Mouse (Mus musculus) ovary, postnatal 36 days (tissue): Measurements from ENCODE around the gene Nme9.

ENCODE experiments used
- DNase-seq: peaks from one replicate; pipeline ENCODE4 v3.0.0; 2022; ENCODE audit warnings: low spot score, mixed read lengths

Gene Nme9

DNA sequence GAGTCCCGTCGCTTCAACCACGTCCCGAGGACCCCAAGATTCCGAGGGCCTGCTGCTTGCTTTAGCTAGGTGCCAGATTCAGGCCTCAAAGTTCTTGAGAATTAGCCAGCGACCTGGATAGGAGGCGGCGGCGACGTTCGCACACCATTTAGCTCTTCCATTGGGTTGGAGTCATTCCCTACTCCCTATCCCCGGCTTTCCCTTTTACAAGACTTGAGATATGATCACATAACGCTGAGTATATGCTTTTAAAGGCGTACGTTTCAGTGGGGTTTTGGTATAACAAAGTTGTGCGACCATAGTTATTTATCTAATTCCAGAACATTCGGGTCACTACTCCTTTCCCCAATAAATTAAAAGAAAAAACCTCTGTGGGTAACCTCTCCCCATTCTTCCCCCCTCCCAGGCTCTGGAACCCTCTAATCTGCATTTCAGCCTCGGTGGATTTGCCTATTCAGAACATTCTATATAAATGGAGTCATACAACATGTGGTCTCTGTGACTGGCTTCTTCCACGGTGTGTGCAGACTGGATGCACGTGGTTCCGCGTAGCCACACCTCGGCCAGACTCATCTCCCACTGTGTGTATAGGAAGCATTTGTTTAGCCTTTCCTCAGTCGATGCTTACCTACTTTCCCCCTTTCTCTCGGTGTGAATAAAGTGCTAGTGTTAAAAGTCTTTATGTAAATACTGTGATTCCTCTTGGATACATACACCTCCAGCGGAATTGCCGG lies 14.1 kb upstream of the Nme9 start, which contains the start of gene Mras:
TSS of gene Mras (minus strand) at position 351 of the 734 bp plus-strand sequence.
- no peak for DNase-seq

DNA sequence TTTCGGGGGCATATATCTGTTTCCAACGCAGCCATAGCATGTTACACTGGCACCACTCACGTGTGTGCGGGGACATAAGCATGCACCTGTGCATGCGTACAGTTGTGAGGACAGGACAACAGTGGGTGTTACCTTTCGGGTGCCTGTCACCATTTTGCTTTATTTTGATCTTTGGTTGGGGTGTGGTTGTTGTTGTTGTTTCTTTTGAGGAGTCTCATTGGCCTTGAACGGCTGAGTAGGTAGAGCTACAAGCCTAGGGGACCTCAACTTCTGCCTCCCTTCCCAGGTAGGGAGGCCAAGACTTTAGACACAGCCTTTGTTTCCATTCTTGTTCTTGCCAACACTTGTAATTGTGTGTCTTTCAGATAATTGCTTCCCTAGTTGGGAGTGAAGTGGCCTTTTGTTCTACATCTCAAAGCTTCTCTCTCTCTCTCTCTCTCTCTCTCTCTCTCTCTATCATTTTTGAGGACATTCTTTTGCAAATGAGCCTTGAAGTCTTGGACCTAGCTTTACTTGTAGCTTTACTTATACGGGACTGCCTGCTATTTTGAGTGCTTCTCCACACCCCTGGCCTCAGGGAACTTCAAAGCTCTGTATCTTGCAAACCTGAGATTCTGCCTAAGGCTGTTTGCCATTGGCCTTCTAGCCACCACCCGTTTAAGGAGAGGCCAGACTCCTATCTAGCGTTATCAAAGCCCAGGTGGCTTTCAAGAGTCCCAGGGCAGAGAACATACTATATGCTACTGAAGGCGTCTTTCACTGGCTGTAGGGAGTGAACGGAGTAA lies 13.3 kb upstream of the Nme9 start:
- no peak for DNase-seq

DNA sequence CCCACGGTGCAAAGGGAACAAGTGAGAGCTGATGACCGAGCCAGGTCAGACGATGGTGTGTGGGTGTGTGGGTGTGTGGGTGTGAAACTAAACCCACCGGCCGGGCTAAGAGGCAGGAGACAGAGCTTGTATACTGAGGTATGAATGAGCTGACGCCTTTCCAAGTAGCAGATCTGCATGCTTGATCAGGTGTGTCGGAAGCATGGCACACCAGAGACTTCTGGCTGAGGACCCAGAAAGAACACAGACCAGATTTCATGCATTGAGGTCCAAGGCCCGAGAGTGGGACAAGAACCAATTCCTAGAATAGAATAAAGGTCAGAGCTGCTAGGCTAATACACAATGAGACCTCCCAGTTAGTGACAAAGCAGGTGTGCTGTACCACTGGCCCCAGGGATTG lies 12.2 kb upstream of the Nme9 start:
- DNase-seq = no peak

DNA sequence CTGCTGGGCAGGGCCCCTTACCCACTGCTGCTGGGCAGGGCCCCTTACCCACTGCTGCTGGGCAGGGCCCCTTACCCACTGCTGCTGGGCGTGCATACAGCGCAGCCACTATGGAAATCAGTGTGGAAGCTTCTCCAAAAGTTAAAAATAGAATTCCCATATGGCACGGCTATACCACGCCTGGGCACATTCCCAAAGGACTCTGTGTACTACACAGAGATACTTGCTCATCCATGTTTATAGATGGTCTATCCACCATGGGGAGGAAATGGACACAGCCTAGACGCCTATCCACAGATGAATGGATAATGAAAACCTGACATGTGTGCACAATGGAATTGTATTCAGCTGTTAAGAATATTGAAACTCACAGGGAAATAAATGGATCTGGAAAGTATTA lies 10.3 kb upstream of the Nme9 start:
- no peak for DNase-seq

DNA sequence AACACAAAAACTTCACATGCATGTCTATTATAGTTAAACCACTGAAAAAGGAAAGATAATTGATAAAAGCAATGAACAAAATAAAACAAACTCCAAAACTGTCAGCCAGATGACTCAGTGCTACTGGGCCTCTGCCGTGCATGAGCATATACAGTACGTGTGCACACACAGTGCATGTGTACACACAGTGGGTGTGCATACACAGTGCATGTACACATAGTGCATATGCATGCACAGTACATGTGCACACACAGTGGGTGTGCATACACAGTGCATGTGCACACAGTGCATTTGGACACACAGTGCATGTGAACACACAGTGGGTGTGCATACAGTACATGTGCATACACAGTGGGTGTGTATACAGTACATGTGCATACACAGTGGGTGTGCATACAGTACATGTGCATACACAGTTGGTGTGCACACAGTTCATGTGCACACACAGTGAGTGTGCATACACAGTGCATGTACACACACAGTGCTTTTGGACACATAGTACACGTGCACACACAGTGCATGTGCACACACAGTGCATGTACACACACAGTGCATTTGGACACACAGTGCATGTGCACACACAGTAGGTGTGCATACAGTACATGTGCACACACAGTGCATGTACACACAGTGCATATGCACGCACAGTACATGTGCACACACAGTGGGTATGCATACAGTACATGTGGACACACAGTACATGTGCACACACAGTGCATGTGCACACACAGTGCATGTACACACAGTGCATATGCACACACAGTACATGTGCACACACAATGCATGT lies 9.4 kb upstream of the Nme9 start:
- no peak for DNase-seq

DNA sequence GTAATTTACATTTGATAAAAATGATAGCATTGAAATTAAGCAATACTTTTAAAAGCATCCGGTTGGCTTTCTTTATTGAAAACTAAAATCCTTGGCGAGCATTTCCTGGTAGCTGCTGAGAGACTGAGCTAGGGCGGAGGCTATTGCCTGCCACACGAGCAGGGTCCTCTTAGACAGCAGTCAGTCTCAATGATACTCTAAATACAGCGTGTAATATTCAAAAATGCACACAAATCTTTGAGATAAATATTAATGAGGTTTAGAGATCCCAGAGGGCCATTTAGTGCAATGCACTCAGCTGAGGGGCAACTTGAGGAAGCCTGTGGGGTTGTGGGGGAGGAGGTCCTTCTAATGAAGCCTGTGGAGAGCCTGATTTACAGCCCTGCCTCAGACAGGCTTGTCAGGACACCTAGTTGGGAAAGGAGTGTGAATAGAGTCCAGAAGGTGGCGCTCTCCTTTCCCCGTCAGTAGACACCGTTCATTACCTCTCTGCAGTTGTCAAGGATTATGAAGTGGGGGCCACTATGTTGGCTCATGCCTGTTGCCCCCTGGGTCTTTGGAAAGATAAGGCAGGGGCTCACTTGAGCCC lies 6.6 kb upstream of the Nme9 start:
- peak; percentile 47 for DNase-seq

DNA sequence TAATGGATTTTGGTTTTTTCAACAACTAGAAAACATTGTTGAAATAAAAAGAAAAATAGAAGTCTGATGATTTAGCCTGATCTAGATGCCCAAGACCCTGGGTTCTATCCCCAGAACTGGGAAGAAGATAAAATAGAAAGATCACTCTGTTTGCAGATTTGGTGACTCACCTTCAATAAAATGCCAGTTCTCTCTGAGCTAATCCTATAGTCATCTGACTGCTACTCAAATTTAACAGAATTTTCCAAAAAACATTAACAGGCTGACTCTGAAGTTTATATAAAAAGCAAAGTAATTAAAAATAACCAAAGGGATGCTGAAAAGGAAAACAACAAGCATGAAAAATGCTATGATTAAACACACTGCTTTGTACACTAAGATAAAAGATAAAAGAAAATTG lies 5.0 kb upstream of the Nme9 start:
- DNase-seq = no peak

DNA sequence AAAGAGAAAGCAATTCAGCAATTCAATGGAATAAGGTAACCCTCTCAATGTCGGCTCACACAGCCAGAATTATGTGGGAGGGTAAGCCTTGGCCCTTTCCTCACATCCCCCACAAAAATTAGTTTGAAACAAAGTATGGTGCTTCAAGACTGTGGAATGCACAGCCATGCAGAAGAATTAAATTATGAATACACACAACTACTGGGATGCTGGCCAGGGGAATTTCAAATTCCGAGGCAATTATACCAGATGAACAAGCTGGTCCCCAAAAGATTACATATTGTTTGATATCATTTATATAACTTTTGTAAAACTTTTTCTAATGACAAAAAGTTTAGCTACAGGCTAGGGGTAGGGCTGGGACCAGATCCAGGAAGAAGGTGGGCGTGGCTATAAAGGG lies 4.0 kb upstream of the Nme9 start:
- no peak for DNase-seq

DNA sequence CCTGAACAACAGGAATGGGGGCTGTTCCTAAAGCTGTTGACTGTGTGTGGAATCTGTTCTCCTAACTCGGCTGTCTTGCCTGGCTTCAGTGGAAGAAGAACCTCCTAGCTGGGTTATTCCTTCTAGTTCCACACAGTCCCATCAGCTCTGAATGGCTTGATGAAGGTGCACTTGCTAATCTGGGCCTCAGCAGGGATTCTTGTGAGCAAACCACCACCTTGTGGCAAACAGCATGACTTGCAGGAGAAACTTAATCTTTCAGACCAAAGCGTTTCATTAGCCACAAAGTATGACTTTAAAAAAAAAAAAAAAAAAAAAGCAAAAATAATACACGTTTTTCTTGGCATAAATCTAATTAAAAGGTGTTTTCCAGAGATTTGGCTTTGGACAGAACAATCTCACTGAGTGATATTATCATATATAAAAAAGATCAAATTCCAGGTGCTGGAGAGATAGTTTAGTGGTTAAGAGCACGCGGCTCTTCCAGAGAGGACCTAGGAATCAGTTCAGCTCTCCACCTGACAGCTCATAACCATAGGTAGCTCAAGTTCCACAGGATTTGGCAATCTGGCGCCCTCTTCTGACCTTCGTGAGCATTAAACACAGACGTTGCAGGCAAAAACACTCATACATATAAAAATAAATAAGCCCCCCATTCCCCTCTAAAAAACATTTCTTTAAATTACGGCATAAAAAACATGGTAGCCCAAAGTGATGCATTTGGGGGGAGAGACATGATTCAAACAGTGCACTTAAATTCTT lies 1.2 kb upstream of the Nme9 start:
- DNase-seq = no peak

DNA sequence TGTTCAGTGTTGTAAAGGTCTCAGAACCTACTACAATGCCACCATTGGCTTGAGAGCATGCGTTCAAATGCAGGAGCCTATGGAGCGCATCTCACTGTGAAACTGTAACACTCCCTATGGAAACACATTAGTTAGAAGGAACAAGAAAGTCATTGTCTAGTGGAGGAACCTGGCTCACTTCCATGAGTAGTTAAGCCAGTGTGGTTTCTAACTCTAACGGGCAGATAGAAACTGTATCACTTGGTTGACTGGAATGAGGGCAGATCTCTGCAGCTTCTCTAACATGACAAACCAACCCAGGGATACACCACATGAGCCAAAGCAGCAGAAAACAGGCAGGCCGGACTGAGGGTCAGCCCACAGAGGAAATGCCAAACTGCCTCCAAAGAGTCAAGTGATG lies 2.9 kb downstream of the Nme9 start:
- DNase-seq = no peak

DNA sequence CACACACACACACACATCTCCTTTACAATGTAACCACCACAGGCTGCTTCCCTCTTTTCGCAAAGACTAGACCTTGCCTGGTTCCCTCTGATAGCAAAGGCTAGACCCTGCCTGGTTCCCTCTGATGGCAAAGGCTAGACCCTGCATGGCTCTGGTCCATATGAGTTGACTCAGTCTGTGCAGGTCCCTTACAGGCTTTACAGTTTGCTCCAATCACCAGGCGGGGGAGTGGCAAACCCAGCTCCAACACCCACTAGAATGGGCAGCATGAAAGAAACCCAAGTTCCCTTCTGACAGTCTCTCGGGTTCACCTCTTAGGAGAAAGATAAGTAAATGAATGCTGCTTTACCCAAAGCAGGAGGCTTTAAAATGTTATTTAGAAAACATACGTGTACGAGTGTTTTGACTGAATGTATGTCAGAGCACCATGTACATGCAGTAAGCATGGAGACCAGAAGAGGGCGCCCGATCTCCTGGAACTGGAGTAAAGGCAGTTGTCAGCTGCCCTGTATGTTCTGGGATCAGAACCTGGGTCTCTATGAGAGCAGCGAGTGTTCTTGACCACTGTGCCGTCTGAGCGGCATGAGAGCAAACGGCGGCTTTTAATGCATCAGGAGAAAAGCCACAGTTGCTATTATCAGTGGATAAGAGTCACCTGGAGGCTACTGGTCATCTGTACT lies 7.4 kb downstream of the Nme9 start:
- DNase-seq = peak; percentile 64

DNA sequence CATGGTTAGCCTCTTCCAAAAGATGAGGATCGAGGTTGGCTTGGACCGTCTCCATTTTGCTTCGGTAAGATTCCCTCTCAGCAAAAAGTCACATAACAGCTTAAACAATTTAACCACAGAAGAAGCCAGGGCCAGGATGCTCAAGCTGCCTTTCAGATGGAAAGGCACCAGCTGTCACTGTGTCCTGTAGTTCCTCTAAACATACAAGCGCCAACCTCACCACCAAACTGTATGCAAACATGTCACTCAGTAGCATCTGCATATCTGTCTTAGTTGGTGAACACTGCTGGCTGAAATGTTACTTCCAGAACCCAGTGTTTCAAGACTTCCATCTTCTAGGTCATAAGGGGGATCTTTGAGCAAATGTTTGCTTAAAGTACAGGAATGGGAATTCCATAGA lies 8.5 kb downstream of the Nme9 start:
- no peak for DNase-seq

DNA sequence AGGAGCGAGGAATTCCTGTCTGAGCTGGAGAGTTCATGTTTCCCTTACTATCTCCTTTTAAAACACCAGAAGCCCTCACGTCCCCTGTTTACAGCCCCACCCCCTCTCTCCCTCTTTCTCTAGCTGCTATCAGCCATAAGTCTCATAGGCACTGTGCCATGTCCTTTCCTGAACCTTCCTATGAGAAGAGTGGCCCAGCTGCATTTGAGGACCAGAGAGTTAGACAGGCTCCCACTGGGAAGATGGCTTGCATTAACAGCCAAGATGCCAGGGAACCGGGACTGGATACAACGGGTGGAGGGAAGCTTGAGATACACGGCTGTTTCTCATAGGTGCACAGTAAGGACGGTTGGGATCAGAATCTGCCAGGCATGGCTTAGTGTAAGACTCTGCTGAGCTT lies 13.6 kb downstream of the Nme9 start:
- DNase-seq = no peak

DNA sequence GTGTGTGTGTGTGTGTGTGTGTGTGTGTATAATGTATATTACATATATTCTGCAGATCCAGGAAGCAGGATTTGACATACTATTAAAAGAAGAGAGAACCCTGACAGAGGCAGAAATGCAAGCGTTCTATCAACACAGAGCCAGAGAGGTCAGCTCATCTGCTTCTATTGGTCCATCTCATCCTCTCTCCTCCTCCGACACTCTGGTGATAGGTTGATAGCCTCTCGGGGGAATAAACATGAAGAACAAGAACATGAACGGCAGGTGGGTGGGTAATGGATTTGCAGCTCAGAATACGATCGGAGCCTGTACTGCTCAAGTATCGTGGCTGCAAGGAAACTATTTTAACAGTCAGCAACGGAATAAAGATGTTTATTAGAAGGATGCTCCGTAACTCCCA lies 17.3 kb downstream of the Nme9 start:
- DNase-seq = no peak

DNA sequence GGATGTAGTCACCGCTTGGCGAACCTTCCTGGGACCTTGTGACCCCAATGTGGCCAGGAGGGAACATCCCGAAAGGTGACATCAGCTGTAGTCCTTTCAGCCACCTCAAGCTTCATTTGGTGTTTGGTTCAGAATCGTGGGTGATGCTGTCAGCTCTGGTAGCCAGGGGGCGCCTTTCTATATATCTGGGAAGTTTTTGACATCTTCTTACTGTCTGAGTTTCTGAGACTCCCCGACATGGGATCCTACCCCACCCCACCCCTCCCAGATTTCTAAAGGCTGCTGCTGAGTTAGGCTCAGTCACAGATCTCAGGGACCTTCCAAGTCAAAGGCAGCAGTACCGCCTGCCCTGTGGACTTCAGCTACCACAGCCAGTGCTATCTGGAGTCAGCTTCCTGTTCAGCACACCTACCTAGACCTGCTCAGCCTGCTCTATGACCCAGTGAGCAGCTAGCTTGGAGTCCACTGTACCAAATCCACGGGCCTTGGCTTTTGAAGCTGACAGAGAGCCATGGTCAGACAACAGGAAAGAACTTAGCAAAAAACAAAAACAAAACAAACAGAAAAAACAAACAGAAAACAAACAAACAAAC lies 18.5 kb downstream of the Nme9 start:
- DNase-seq = no peak

DNA sequence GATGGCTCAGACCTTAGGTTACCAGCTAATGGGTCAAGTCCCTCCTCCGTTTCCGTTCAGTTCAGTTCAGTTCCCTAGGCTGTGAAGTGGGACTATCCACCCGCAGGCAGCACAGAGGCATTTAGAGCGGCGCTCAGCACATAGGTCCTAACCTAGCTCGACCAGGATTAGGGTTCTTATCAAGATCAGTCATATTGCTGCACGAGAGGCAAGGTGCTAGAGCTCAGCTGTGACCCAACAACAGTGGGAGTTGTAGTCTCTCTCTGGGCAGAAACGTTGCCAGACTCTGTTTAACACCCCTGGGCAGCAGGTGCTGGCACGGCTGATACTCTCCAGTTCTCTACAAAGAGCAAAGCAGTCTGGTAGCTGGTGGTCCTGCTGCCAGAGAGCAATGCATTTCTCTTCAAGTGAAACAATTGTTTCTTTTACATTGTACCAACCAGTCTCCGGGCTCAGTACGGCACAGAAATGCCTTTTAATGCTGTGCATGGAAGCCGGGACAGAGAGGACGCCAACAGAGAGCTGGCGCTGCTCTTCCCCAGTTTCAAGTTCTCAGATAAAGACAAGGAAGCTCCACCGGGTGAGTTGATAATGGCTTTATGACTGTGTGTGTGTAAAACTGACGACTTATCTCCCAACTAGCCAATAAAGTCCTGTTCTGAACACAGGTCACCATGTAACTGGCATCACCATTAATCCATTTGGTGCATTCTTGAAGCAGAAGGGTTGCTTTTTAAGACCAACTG lies 19.2 kb downstream of the Nme9 start:
- DNase-seq = no peak

DNA sequence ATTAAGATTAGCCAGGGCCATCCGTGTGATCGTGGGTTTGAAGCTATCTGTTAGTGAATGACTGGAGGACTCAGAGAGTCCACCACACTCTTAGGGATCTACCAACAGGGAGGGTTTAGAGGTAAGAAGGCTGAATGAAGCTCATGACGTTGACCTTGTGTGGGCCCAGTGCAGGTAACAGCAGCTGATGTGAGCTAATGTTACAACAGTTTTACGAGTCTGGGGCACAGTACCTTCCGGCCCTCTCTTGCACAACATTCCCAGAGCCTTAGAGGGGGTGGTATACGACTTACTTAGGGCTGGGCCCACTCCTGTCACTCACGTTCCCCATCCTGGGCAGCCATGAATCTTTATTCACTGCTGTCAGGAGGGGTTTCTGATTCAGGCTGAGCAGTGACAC lies 20.1 kb downstream of the Nme9 start:
- no peak for DNase-seq

DNA sequence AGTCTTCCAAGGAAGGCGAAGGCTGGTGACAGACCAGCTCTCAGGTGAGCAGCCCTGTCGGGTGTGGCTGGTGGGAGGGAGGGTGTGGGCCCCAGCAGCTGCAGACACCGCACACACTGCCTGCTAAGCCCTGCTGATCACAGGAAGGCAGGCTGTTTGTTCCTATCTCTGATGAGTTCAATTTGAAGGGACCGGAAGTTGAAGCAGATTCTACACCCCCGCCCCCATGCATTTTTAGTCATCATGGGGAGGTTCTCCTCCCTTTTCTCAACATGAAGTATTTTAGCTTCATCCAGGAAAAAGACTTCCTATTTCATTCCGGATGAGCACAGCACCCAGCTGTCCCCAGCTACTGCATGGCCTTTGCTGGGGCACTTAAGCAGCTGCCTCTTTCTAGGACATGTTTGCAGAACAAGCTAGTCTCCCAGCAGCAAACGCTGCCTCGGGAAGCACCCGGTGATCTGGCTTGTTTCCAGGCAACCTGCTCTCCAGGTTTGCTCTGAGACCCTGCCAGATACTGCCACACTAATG lies 28.0 kb downstream of the Nme9 start:
- DNase-seq = no peak

DNA sequence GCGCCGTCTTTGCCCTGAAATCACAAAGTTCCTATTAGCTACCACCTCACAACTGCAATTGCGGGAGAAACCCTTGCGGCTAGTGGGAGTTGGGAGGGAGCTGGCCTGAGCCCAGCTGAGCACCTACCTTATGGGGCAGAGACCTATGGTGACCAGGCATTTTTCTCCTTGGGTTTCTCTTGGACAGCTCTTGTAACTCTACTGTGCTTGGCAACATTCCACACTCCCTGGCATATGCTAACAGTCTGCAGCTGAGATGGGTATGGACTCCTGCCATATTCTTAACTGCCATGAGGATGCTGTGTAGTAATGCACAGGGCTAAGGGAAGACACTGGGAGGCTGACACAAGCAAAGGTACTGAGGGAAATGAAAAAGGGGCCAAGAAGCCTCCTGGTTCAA lies 29.5 kb downstream of the Nme9 start:
- no peak for DNase-seq

DNA sequence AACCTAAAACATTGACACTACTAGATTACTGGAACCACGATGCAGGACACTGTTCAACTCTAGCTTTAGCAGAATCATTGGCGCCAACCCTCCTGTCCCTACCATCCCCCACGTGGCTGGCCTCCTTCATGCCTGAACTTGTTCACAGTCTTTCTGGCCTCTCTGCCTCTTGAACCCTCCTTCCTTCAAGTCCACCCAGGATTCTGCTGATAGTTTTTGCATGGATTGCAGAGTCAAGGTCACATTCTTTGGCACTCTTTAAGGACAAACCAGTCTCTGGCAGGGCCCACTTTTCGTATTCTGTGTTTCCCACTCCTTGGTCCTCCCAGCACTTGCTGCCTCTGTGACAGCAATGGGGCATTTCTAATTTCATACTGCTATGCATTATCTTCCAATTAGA lies 31.9 kb downstream of the Nme9 start:
- peak; percentile 35 for DNase-seq
